In the genomic region with DNA sequence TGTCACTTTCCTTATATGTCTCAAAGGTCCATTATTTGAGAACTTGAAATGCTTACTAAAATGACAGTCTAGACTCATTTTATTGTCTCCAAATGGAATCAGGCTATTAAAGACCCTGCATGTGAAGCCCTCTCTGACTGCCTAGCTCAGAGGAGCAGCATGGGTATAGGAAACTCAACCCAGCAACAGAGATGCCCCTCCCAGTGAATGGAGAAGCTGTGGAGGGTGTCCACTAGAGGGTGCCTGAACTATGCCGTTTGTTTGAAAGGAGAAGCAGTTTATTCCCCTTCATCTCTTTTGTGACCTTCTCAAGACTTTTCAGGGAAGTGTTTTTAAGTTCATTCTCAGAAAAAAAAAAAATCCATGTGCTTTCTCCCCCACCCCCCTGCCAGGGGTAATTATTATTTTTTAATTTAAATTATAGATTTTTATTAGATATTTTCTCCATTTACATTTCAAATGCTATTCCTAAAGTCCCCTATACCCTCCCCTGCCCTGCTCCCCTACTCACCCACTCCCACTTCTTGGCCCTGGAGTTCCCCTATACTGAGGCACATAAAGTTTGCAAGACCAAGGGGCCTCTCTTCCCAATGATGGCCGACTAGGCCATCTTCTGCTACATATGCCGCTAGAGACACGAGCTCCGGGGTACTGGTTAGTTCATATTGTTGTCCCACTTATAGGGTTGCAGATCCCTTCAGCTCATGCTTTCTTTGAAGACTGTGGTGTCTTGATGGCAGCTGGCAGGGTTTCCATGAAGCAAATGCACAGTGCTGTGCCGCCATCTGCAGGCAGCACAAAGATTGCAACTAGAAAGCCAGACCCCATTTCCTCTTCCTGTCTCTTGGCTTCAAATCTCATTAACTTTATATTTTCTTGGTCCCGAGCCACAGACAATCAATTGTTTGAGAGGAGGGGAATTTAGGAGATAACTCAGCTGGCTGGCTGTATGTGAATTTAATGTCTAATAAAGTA, we compare ENCODE assay signal across 8 mouse cellular contexts. TPM values are rescaled to one million over a fixed set of nuclear protein-coding genes. Genes with fewer than 3 reads are reported as not detected.
DNase-seq lines count a peak whose midpoint lies in the region; ATAC-seq and TF ChIP-seq lines count a peak whose summit lies in the region.

No protein-coding gene starts in this region.

- TF ChIP-seq RAD21 in CH12.LX (IDR thresholded peaks at IDR 0.05; ENCODE audit: low read depth, low read length): peak; percentile 86

- H3K9me3 ChIP-seq in CH12.LX (replicated peaks; ENCODE audit: low read length): no peaks in the 10 kb centered on the region
- H3K9me3 ChIP-seq in forebrain, embryonic 12.5 days: no peaks in the 10 kb centered on the region

- H3K79me2 ChIP-seq in CH12.LX (replicated peaks; ENCODE audit: control insufficient read depth, extremely low read depth, insufficient read depth, poor library complexity, severe bottlenecking): no peaks in the 10 kb centered on the region

- no peak for TF ChIP-seq EP300 in CH12.LX (IDR thresholded peaks at IDR 0.05; ENCODE audit: low read length)

- no peak overlapping the region for H3K4me3 ChIP-seq in CH12.LX (replicated peaks in 1 of 3; ENCODE audit: low read depth in 2 of 3, low read length in 2 of 3, poor library complexity in 1 of 3)
- H3K4me3 ChIP-seq in forebrain, embryonic 12.5 days (replicated peaks): no peak overlapping the region
- no peak overlapping the region for H3K4me3 ChIP-seq in lung, adult 2 months (replicated peaks; ENCODE audit: extremely low read depth, low read depth, low read length)

- peak; percentile 63 to 82; a peak in 3 of 4 replicates for TF ChIP-seq CTCF in CH12.LX (conservative IDR thresholded peaks at IDR 0.05 in 1 of 2, IDR thresholded peaks at IDR 0.05 in 1 of 2; ENCODE audit: low read depth in 2 of 2, low read length in 2 of 2)
- peak; percentile 97 for TF ChIP-seq CTCF in lung, adult 2 months (IDR thresholded peaks at IDR 0.05; ENCODE audit: insufficient read depth, low read length)

- 0 out of 2 replicates have a peak overlapping the region, but pooled peaks have one; percentile 72 for H3K4me2 ChIP-seq in CH12.LX (ENCODE audit: insufficient read depth, low read depth, poor library complexity, severe bottlenecking)
- no peak overlapping the region for H3K4me2 ChIP-seq in forebrain, embryonic 12.5 days

- in situ Hi-C loops in CH12.LX (cut with MboI; ENCODE audit: low pct_ligation_motif_present, low pct_unique_long_range_greater_than_20kb, low sequenced_read_pairs): no loop called here

- dilution Hi-C loops in CH12.LX (cut with MboI; ENCODE audit: extremely low pct_ligation_motif_present, extremely low pct_unique_long_range_greater_than_20kb, low sequenced_read_pairs): no loop called here

- no peaks in the 10 kb centered on the region for H3K36me3 ChIP-seq in CH12.LX (replicated peaks in 1 of 2; ENCODE audit: control insufficient read depth in 1 of 2, insufficient read depth in 1 of 2, low read length in 1 of 2)
- no peaks in the 10 kb centered on the region for H3K36me3 ChIP-seq in forebrain, embryonic 12.5 days (replicated peaks)

- H3K4me1 ChIP-seq in CH12.LX (ENCODE audit: control insufficient read depth in 1 of 2, insufficient read depth in 2 of 2): 0 out of 4 replicates have a peak, but pooled peaks cover 0 to 3% of the 10 kb centered on the region in 2 experiments
- H3K4me1 ChIP-seq in forebrain, embryonic 12.5 days: no peaks in the 10 kb centered on the region
- no peaks in the 10 kb centered on the region for H3K4me1 ChIP-seq in lung, adult 2 months (ENCODE audit: control insufficient read depth, insufficient read depth, low read length)

- DNase-seq in CH12.LX (ENCODE audit: extremely low read depth): peak; percentile 83
- peak; percentile 56 for DNase-seq in brain, embryonic 18.5 days (ENCODE audit: low read depth, low spot score)
- peak; percentile 74 to 86 for DNase-seq in heart, postnatal 14 days
- peak; percentile 43 to 85 for DNase-seq in kidney, postnatal 36 days
- DNase-seq in lung, adult 2 months: peak; percentile 64
- peak; percentile 85 for DNase-seq in testis, postnatal 10 days (ENCODE audit: low spot score)

- intact Hi-C loops in heart, postnatal 14 days (cut with DNase I): loop anchor here (1.0 to 2.0 kb wide), 2 partner anchors 52 to 917 kb away; no protein-coding TSS in a partner anchor

- H3K27me3 ChIP-seq in CH12.LX (replicated peaks): no peaks in the 10 kb centered on the region
- peaks cover 8% of the 10 kb centered on the region for H3K27me3 ChIP-seq in forebrain, embryonic 12.5 days

- H3K27ac ChIP-seq in CH12.LX (ENCODE audit: insufficient read depth, low read depth): no peak overlapping the region
- H3K27ac ChIP-seq in forebrain, embryonic 12.5 days: no peak overlapping the region

- 16% methylated on average over 7 of the region's 7 CpGs for WGBS in forebrain, embryonic 12.5 days
- WGBS in lung, adult 2 months: 11% methylated on average over 7 of the region's 7 CpGs

- no peak for TF ChIP-seq POLR2A in CH12.LX (IDR thresholded peaks at IDR 0.05; ENCODE audit: low read depth, low read length)
- TF ChIP-seq POLR2A in lung, adult 2 months (IDR thresholded peaks at IDR 0.05; ENCODE audit: borderline replicate concordance, extremely low read depth, low read depth, low read length): no peak

- ATAC-seq in forebrain, embryonic 12.5 days (ENCODE audit: low FRiP score): peak; percentile 68
- ATAC-seq in neutrophil, adult 5-6 weeks (ENCODE audit: extremely low read depth, insufficient number of reproducible peaks, low FRiP score, poor library complexity, severe bottlenecking): peak; percentile 88

- no peak overlapping the region for H3K9ac ChIP-seq in CH12.LX (ENCODE audit: insufficient read depth, low read depth)
- no peak overlapping the region for H3K9ac ChIP-seq in forebrain, embryonic 12.5 days

TF ChIP-seq in CH12.LX, 34 proteins besides CTCF, POLR2A, EP300 and RAD21:
- TF ChIP-seq ZMIZ1 (IDR thresholded peaks at IDR 0.05; ENCODE audit: low read depth, low read length): no peak
- TF ChIP-seq TBP (conservative IDR thresholded peaks at IDR 0.05; ENCODE audit: low read depth, low read length): no peak
- TF ChIP-seq ELF1 (IDR thresholded peaks at IDR 0.05; ENCODE audit: low read depth, low read length): peak; percentile 64
- no peak for TF ChIP-seq PAX5 (IDR thresholded peaks at IDR 0.05; ENCODE audit: low read length)
- TF ChIP-seq JUN (IDR thresholded peaks at IDR 0.05; ENCODE audit: insufficient read depth, low read depth, low read length): no peak
- TF ChIP-seq TCF12 (IDR thresholded peaks at IDR 0.05; ENCODE audit: low read depth, low read length): peak; percentile 26; the same call in 1 of the 2 replicates
- TF ChIP-seq USF2 (conservative IDR thresholded peaks at IDR 0.05; ENCODE audit: low read depth, low read length): no peak
- no peak for TF ChIP-seq GABPA (IDR thresholded peaks at IDR 0.05; ENCODE audit: insufficient replicate concordance, low read depth, low read length)
- TF ChIP-seq IRF4 (IDR thresholded peaks at IDR 0.05; ENCODE audit: low read depth, low read length): peak; percentile 29; the same call in 1 of the 2 replicates
- peak; percentile 55; the same call in 1 of the 2 replicates for TF ChIP-seq MAZ (IDR thresholded peaks at IDR 0.05; ENCODE audit: low read depth, low read length)
- no peak for TF ChIP-seq CHD1 (IDR thresholded peaks at IDR 0.05; ENCODE audit: low read depth, low read length)
- peak; percentile 69 for TF ChIP-seq SMC3 (IDR thresholded peaks at IDR 0.05; ENCODE audit: low read depth, low read length)

RNA-seq across cellular contexts. Expression of a gene that starts 42.5 kb away (rescaled TPM):
- total RNA-seq in CH12.LX (2012; rRNA removed) (0.17 TPM in 2 replicates), CH12.LX (2014; rRNA removed) (0.17 and 0.34 TPM in 2 replicates)
- 0.12 and 0.39 TPM in 2 replicates for polyA plus RNA-seq in CH12.LX (2012; ENCODE audit: insufficient read length, low read depth)
- polyA plus RNA-seq in forebrain, embryonic 12.5 days (2016; fragmentation: Nextera tagmentation; extraction: Ambion mirVana): 50.8 and 51.3 TPM in 2 replicates
- total RNA-seq in heart, postnatal 14 days (2021): 1 to 10 TPM; 5.3 to 6.4 TPM
- polyA plus RNA-seq in lung, adult 2 months (2012; rRNA removed): 2.4 and 2.9 TPM in 2 replicates
- 28.0 and 40.6 TPM in 2 replicates for total RNA-seq in neutrophil, adult 5-6 weeks (2017)

Comparison
In these comparisons a context has a peak if more than half of its experiments do, and no peak if none do; other contexts are left out.
1. RNA of a gene that starts 42.5 kb away (total RNA-seq): 28.0 to 40.6 TPM in neutrophil, adult 5-6 weeks and 5.3 to 6.4 TPM in heart, postnatal 14 days; 0.17 to 0.34 TPM in CH12.LX; every median in the first group is over 4 times any median in the second.
2. Peak in every context shown above with its lines, with median percentiles within 50 percentile points of each other: DNase-seq.